Mouse (Mus musculus): ENCODE data around the gene Sema4f. TPM values are rescaled to one million over a fixed set of nuclear protein-coding genes. Genes with fewer than 3 reads are reported as not detected.

Sema4f gene
- total and polyA plus RNA-seq, 2 experiments from 2014 or later: not detected

GRCm38 (mm10) chr6:82881485-82882096, 58.0 kb downstream of the Sema4f start:
- ATAC-seq (ENCODE audit: insufficient read depth, low read depth) (peak; percentile 73), DNase-seq (ENCODE audit: low spot score) (peak; percentile 64)
- Histone ChIP-seq H3K27me3 (ENCODE audit: control insufficient read depth, insufficient read depth, low read length) (no peaks in the 10 kb centered on the region), H3K4me2 (ENCODE audit: low read depth, low read length) (0 out of 2 replicates have a peak overlapping the region, but pooled peaks have one; percentile 7), H3K9me3 (replicated peaks; ENCODE audit: control insufficient read depth, low read length) (no peaks in the 10 kb centered on the region), H3K4me1 (ENCODE audit: control insufficient read depth, insufficient read depth) (0 out of 2 replicates have a peak, but pooled peaks cover 6% of the 10 kb centered on the region), H3K27ac (ENCODE audit: low read depth) (no peak overlapping the region), H3K4me3 (ENCODE audit: low read depth, low read length) (no peak overlapping the region), H3K9ac (replicated peaks; ENCODE audit: low read depth, low read length) (no peak overlapping the region), H3K36me3 (replicated peaks; ENCODE audit: control insufficient read depth, insufficient read depth, low read length) (no peaks in the 10 kb centered on the region)
- 41% methylated on average over 21 of the region's 21 CpGs for WGBS
- TF ChIP-seq CTCF (IDR thresholded peaks at IDR 0.05; ENCODE audit: low read depth): peak; percentile 58
- TF ChIP-seq EP300 (IDR thresholded peaks at IDR 0.05; ENCODE audit: low read depth): no peak

GRCm38 (mm10) chr6:82880807-82881206, 58.8 kb downstream of the Sema4f start:
- Histone ChIP-seq H3K27me3 (ENCODE audit: control insufficient read depth, insufficient read depth, low read length) (no peaks in the 10 kb centered on the region), H3K9me3 (replicated peaks; ENCODE audit: control insufficient read depth, low read length) (no peaks in the 10 kb centered on the region), H3K4me1 (ENCODE audit: control insufficient read depth, insufficient read depth) (0 out of 2 replicates have a peak, but pooled peaks cover 6% of the 10 kb centered on the region), H3K27ac (ENCODE audit: low read depth) (no peak overlapping the region), H3K36me3 (replicated peaks; ENCODE audit: control insufficient read depth, insufficient read depth, low read length) (no peaks in the 10 kb centered on the region), H3K4me3 (ENCODE audit: low read depth, low read length) (no peak overlapping the region), H3K9ac (replicated peaks; ENCODE audit: low read depth, low read length) (no peak overlapping the region), H3K4me2 (ENCODE audit: low read depth, low read length) (no peak overlapping the region)
- ATAC-seq (ENCODE audit: insufficient read depth, low read depth) (no peak), DNase-seq (ENCODE audit: low spot score) (no peak)
- 76% methylated on average over 3 of the region's 3 CpGs for WGBS
- TF ChIP-seq CTCF (IDR thresholded peaks at IDR 0.05; ENCODE audit: low read depth): no peak; the same call in 1 of the 2 replicates
- no peak for TF ChIP-seq EP300 (IDR thresholded peaks at IDR 0.05; ENCODE audit: low read depth)

DNA sequence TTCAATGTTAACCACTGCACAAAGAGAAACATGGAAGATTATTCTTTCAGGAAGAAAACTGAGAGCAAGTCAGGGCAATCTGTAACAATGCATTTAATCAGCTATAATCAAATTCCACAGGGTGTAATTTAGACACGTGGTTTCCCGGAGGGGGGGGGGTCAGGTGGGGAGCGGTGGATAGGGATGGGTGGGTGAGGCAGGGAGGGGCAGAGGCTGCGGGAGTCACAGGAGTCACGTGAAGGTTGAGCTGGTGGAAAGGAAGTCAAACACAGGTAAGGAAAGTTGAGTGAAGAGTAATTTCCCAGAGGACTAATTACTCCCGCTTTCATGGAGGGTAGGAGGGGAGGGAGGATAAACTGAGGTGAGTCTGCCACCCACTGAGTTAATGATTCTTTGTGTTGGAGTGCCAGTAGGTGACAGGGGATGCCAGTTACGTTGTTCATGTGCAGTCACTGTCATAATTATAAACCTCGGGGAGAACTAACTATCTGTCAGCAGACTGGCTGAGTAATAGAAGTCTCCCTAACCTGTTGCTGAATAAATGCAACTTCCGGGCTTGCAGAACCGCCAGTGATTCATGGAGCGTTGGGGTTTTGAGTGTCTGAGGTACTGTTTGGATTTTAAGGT, 60.0 kb downstream of the Sema4f start:
- TF ChIP-seq CTCF (IDR thresholded peaks at IDR 0.05; ENCODE audit: low read depth): no peak
- TF ChIP-seq EP300 (IDR thresholded peaks at IDR 0.05; ENCODE audit: low read depth): no peak
- no peak for ATAC-seq (ENCODE audit: insufficient read depth, low read depth)
- no peak overlapping the region for H3K9ac ChIP-seq (replicated peaks; ENCODE audit: low read depth, low read length)

GRCm38 (mm10) chr6:82875509-82875935, 64.0 kb downstream of the Sema4f start:
- no peaks in the 10 kb centered on the region for H3K36me3 ChIP-seq (replicated peaks; ENCODE audit: control insufficient read depth, insufficient read depth, low read length)
- H3K9ac ChIP-seq (replicated peaks; ENCODE audit: low read depth, low read length): no peak overlapping the region
- no peak for DNase-seq (ENCODE audit: low spot score)
- ATAC-seq (ENCODE audit: insufficient read depth, low read depth): no peak
- no peaks in the 10 kb centered on the region for H3K9me3 ChIP-seq (replicated peaks; ENCODE audit: control insufficient read depth, low read length)
- TF ChIP-seq EP300 (IDR thresholded peaks at IDR 0.05; ENCODE audit: low read depth) (no peak), CTCF (IDR thresholded peaks at IDR 0.05; ENCODE audit: low read depth) (no peak)
- WGBS: 63% methylated on average over 6 of the region's 6 CpGs
- H3K27ac ChIP-seq (ENCODE audit: low read depth): no peak overlapping the region
- no peaks in the 10 kb centered on the region for H3K27me3 ChIP-seq (ENCODE audit: control insufficient read depth, insufficient read depth, low read length)
- no peak overlapping the region for H3K4me2 ChIP-seq (ENCODE audit: low read depth, low read length)
- H3K4me3 ChIP-seq (ENCODE audit: low read depth, low read length): no peak overlapping the region
- no peaks in the 10 kb centered on the region for H3K4me1 ChIP-seq (ENCODE audit: control insufficient read depth, insufficient read depth)

More for the DNA sequence above, 60.0 kb downstream of the Sema4f start:
- Histone ChIP-seq H3K4me2 (ENCODE audit: low read depth, low read length) (no peak overlapping the region), H3K27ac (ENCODE audit: low read depth) (no peak overlapping the region), H3K27me3 (ENCODE audit: control insufficient read depth, insufficient read depth, low read length) (no peaks in the 10 kb centered on the region), H3K4me3 (ENCODE audit: low read depth, low read length) (no peak overlapping the region), H3K9me3 (replicated peaks; ENCODE audit: control insufficient read depth, low read length) (no peaks in the 10 kb centered on the region), H3K4me1 (ENCODE audit: control insufficient read depth, insufficient read depth) (0 out of 2 replicates have a peak, but pooled peaks cover 3% of the 10 kb centered on the region), H3K36me3 (replicated peaks; ENCODE audit: control insufficient read depth, insufficient read depth, low read length) (no peaks in the 10 kb centered on the region)
- 73% methylated on average over 11 of the region's 11 CpGs for WGBS
- DNase-seq (ENCODE audit: low spot score): no peak

GRCm38 (mm10) chr6:82872332-82872707, 67.2 kb downstream of the Sema4f start:
- Histone ChIP-seq H3K4me3 (ENCODE audit: low read depth, low read length) (no peak overlapping the region), H3K36me3 (replicated peaks; ENCODE audit: control insufficient read depth, insufficient read depth, low read length) (no peaks in the 10 kb centered on the region), H3K9ac (replicated peaks; ENCODE audit: low read depth, low read length) (no peak overlapping the region), H3K27me3 (ENCODE audit: control insufficient read depth, insufficient read depth, low read length) (no peaks in the 10 kb centered on the region), H3K9me3 (replicated peaks; ENCODE audit: control insufficient read depth, low read length) (no peaks in the 10 kb centered on the region), H3K27ac (ENCODE audit: low read depth) (no peak overlapping the region), H3K4me1 (ENCODE audit: control insufficient read depth, insufficient read depth) (no peaks in the 10 kb centered on the region), H3K4me2 (ENCODE audit: low read depth, low read length) (no peak overlapping the region)
- ATAC-seq (ENCODE audit: insufficient read depth, low read depth) (no peak), DNase-seq (ENCODE audit: low spot score) (no peak)
- TF ChIP-seq CTCF (IDR thresholded peaks at IDR 0.05; ENCODE audit: low read depth): no peak
- no peak for TF ChIP-seq EP300 (IDR thresholded peaks at IDR 0.05; ENCODE audit: low read depth)
- whole genome bisulfite sequencing: 63% methylated on average over 6 of the region's 6 CpGs

Data from heart, postnatal 0 days (tissue).